Mouse (Mus musculus): ENCODE results near the gene Olfr1491. TPM values are rescaled to one million over a fixed set of nuclear protein-coding genes. Genes with fewer than 3 reads are reported as not detected.

The Olfr1491 gene
- polyA plus RNA-seq (2012; rRNA removed; ENCODE audit: low replicate concordance) = not detected in 2 replicates

GRCm38 (mm10) chr19:13696968-13697367 lies at the start of gene Olfr1491:
TSS of gene Olfr1491 (plus strand) at chr19:13697268.

GRCm38 (mm10) chr19:13650791-13651190 lies 46.3 kb upstream of the Olfr1491 start, which contains the start of gene Olfr1490:
TSS of gene Olfr1490 (plus strand) at chr19:13651091.

GRCm38 (mm10) chr19:13722978-13723377 lies 25.9 kb downstream of the Olfr1491 start, which contains the start of gene Olfr1493-ps1:
TSS of gene Olfr1493-ps1 (plus strand) at chr19:13723278.

DNA sequence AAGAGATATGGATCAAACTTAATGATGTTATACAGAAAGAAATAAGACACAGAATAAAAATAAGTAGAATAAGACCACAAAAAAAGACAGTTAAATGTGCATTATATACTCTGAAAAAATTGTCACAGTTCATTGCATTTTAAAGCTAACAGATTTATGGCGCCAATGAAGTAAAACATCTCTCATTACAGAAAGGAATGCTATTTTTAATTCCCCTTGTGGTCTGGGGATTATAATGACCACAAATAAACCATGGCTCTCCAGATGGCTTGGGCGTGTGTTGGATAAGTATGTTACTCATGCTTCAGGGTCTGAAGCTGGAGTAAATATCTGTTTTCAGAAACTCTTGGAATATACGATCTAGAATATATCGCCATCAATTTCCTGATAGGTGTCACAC lies 42.4 kb downstream of the Olfr1491 start, which contains the start of gene Olfr1494:
Olfr1494 (plus strand) TSS at position 301 of the 400 bp plus-strand sequence.

Other genes with a start within 250 kb of the Olfr1491 start
- gene Olfr1472, start 241.2 kb upstream of the Olfr1491 start, polyA plus RNA-seq (2012; rRNA removed; ENCODE audit: low replicate concordance) = not detected in 2 replicates
- gene Olfr1474, start 227.7 kb upstream of the Olfr1491 start, polyA plus RNA-seq (2012; rRNA removed; ENCODE audit: low replicate concordance) = not detected in 2 replicates
- gene Olfr1475, start 217.1 kb upstream of the Olfr1491 start, polyA plus RNA-seq (2012; rRNA removed; ENCODE audit: low replicate concordance) = not detected in 2 replicates
- not detected in 2 replicates for gene Olfr1477, start 196.7 kb upstream of the Olfr1491 start, polyA plus RNA-seq (2012; rRNA removed; ENCODE audit: low replicate concordance)
- gene Olfr1480, start 169.4 kb upstream of the Olfr1491 start, polyA plus RNA-seq (2012; rRNA removed; ENCODE audit: low replicate concordance) = not detected in 2 replicates
- not detected in 2 replicates for gene Olfr1484, start 113.8 kb upstream of the Olfr1491 start, polyA plus RNA-seq (2012; rRNA removed; ENCODE audit: low replicate concordance)
- not detected in 2 replicates for gene Olfr1487, start 79.9 kb upstream of the Olfr1491 start, polyA plus RNA-seq (2012; rRNA removed; ENCODE audit: low replicate concordance)
- gene Olfr1489, start 65.6 kb upstream of the Olfr1491 start, polyA plus RNA-seq (2012; rRNA removed; ENCODE audit: low replicate concordance) = not detected in 2 replicates
- gene Olfr1490, start 46.2 kb upstream of the Olfr1491 start, polyA plus RNA-seq (2012; rRNA removed; ENCODE audit: low replicate concordance) = not detected in 2 replicates
- not detected in 2 replicates for gene Olfr1493-ps1, start 26.0 kb downstream of the Olfr1491 start, polyA plus RNA-seq (2012; rRNA removed; ENCODE audit: low replicate concordance)
- not detected in 2 replicates for gene Olfr1494, start 42.5 kb downstream of the Olfr1491 start, polyA plus RNA-seq (2012; rRNA removed; ENCODE audit: low replicate concordance)
- not detected in 2 replicates for gene Olfr1495, start 67.3 kb downstream of the Olfr1491 start, polyA plus RNA-seq (2012; rRNA removed; ENCODE audit: low replicate concordance)
- not detected in 2 replicates for gene Olfr1496, start 80.6 kb downstream of the Olfr1491 start, polyA plus RNA-seq (2012; rRNA removed; ENCODE audit: low replicate concordance)
- not detected in 2 replicates for gene Olfr1497, start 100.9 kb downstream of the Olfr1491 start, polyA plus RNA-seq (2012; rRNA removed; ENCODE audit: low replicate concordance)
- not detected in 2 replicates for gene Olfr1499, start 122.2 kb downstream of the Olfr1491 start, polyA plus RNA-seq (2012; rRNA removed; ENCODE audit: low replicate concordance)
- gene Olfr1500, start 133.2 kb downstream of the Olfr1491 start, polyA plus RNA-seq (2012; rRNA removed; ENCODE audit: low replicate concordance) = not detected in 2 replicates
- gene Olfr1501, start 153.4 kb downstream of the Olfr1491 start, polyA plus RNA-seq (2012; rRNA removed; ENCODE audit: low replicate concordance) = not detected in 2 replicates
- gene Olfr1502, start 164.5 kb downstream of the Olfr1491 start, polyA plus RNA-seq (2012; rRNA removed; ENCODE audit: low replicate concordance) = not detected in 2 replicates
- not detected in 2 replicates for gene Olfr1504, start 200.7 kb downstream of the Olfr1491 start, polyA plus RNA-seq (2012; rRNA removed; ENCODE audit: low replicate concordance)
- not detected in 2 replicates for gene Olfr1505, start 216.3 kb downstream of the Olfr1491 start, polyA plus RNA-seq (2012; rRNA removed; ENCODE audit: low replicate concordance)

Data from subcutaneous adipose tissue, adult 2 months (tissue).